Mouse (Mus musculus): ENCODE results near the gene Mdm2. TPM values are rescaled to one million over a fixed set of nuclear protein-coding genes. Genes with fewer than 3 reads are reported as not detected.
"Not testable (repeated sequence)": the region's sequence is repeated elsewhere in the genome, so short reads cannot be mapped to it uniquely, and the experiment has no call there.

The Mdm2 gene
- polyA plus RNA-seq (2021), result 64.0 TPM

GRCm38 (mm10) chr10:117710604-117711141, at the start of gene Mdm2:
TSS of gene Mdm2 (minus strand) at chr10:117710758.
- H3K27me3 ChIP-seq, result no peaks in the 10 kb centered on the region
- in situ Hi-C loops (cut with MboI; ENCODE audit: low pct_unique_long_range_greater_than_20kb), result no loop called here
- CTCF ChIA-PET, result interaction anchor here (1.2 to 1.6 kb wide), 2 partner anchors 11 to 33 kb away, joined by 3 to 6 read pairs; no protein-coding TSS in a partner anchor
- ATAC-seq, result peak; percentile 90
- DNase-seq (ENCODE audit: low read depth, low spot score), result peak; percentile 78
- peak; percentile 100 for TF ChIP-seq CTCF (IDR thresholded peaks at IDR 0.05)
- POLR2A ChIA-PET, result interaction anchor here (0.6 to 2.1 kb wide), 3 partner anchors 8 to 190 kb away, joined by 4 to 8 read pairs (median 5); no protein-coding TSS in a partner anchor

- no peaks in the 10 kb centered on the region for H3K27me3 ChIP-seq
- POLR2A ChIA-PET, result no interaction called here
- no peak for TF ChIP-seq CTCF (IDR thresholded peaks at IDR 0.05)
- in situ Hi-C loops (cut with MboI; ENCODE audit: low pct_unique_long_range_greater_than_20kb), result no loop called here
- CTCF ChIA-PET, result no interaction called here
- DNase-seq (ENCODE audit: low read depth, low spot score) (no peak), ATAC-seq (no peak)
Measured at GRCm38 (mm10) chr10:117759844-117760630, 49.5 kb upstream of the Mdm2 start.

GRCm38 (mm10) chr10:117758749-117759727, 48.5 kb upstream of the Mdm2 start:
- no peaks in the 10 kb centered on the region for H3K27me3 ChIP-seq
- POLR2A ChIA-PET, result interaction anchor here (0.7 kb wide), 1 partner anchor 36 kb away, joined by 3 read pairs; no protein-coding TSS in a partner anchor
- ATAC-seq, result no peak
- no peak for DNase-seq (ENCODE audit: low read depth, low spot score)
- in situ Hi-C loops (cut with MboI; ENCODE audit: low pct_unique_long_range_greater_than_20kb), result no loop called here
- CTCF ChIA-PET, result interaction anchor here (0.6 kb wide), 1 partner anchor 97 kb away, joined by 3 read pairs; no protein-coding TSS in a partner anchor
- no peak for TF ChIP-seq CTCF (IDR thresholded peaks at IDR 0.05)

GRCm38 (mm10) chr10:117758344-117758743, 47.8 kb upstream of the Mdm2 start:
- H3K27me3 ChIP-seq; ATAC-seq; in situ Hi-C loops (cut with MboI; ENCODE audit: low pct_unique_long_range_greater_than_20kb); DNase-seq (ENCODE audit: low read depth, low spot score); CTCF ChIA-PET: not testable (repeated sequence)
- POLR2A ChIA-PET, result interaction anchor here (0.7 kb wide), 1 partner anchor 35 kb away, joined by 3 read pairs; no protein-coding TSS in a partner anchor

- no peak for DNase-seq (ENCODE audit: low read depth, low spot score)
- no peaks in the 10 kb centered on the region for H3K27me3 ChIP-seq
- ATAC-seq, result no peak
- CTCF ChIA-PET, result no interaction called here
- in situ Hi-C loops (cut with MboI; ENCODE audit: low pct_unique_long_range_greater_than_20kb), result no loop called here
- TF ChIP-seq CTCF (IDR thresholded peaks at IDR 0.05), result no peak
- POLR2A ChIA-PET, result interaction anchor here (0.7 kb wide), 1 partner anchor 35 kb away, joined by 3 read pairs; no protein-coding TSS in a partner anchor
Measured at GRCm38 (mm10) chr10:117757796-117758342, 47.3 kb upstream of the Mdm2 start.

GRCm38 (mm10) chr10:117757259-117757658, 46.7 kb upstream of the Mdm2 start:
- in situ Hi-C loops (cut with MboI; ENCODE audit: low pct_unique_long_range_greater_than_20kb), result no loop called here
- CTCF ChIA-PET, result no interaction called here
- no peak for ATAC-seq

GRCm38 (mm10) chr10:117756784-117757183, 46.2 kb upstream of the Mdm2 start:
- POLR2A ChIA-PET, result no interaction called here
- CTCF ChIA-PET, result no interaction called here
- no peaks in the 10 kb centered on the region for H3K27me3 ChIP-seq
- ATAC-seq (no peak), DNase-seq (ENCODE audit: low read depth, low spot score) (no peak)
- in situ Hi-C loops (cut with MboI; ENCODE audit: low pct_unique_long_range_greater_than_20kb), result no loop called here
- no peak for TF ChIP-seq CTCF (IDR thresholded peaks at IDR 0.05)

More at GRCm38 (mm10) chr10:117757259-117757658, 46.7 kb upstream of the Mdm2 start:
- no peak for DNase-seq (ENCODE audit: low read depth, low spot score)
- POLR2A ChIA-PET, result no interaction called here
- TF ChIP-seq CTCF (IDR thresholded peaks at IDR 0.05), result no peak
- H3K27me3 ChIP-seq, result no peaks in the 10 kb centered on the region

GRCm38 (mm10) chr10:117755799-117756467, 45.4 kb upstream of the Mdm2 start:
- in situ Hi-C loops (cut with MboI; ENCODE audit: low pct_unique_long_range_greater_than_20kb), result no loop called here
- CTCF ChIA-PET, result no interaction called here
- no peak for TF ChIP-seq CTCF (IDR thresholded peaks at IDR 0.05)
- POLR2A ChIA-PET, result no interaction called here
- ATAC-seq (no peak), DNase-seq (ENCODE audit: low read depth, low spot score) (no peak)
- no peaks in the 10 kb centered on the region for H3K27me3 ChIP-seq

GRCm38 (mm10) chr10:117755086-117755798, 44.7 kb upstream of the Mdm2 start:
- ChIA-PET POLR2A (no interaction called here), CTCF (no interaction called here)
- no peaks in the 10 kb centered on the region for H3K27me3 ChIP-seq
- in situ Hi-C loops (cut with MboI; ENCODE audit: low pct_unique_long_range_greater_than_20kb), result no loop called here
- no peak for TF ChIP-seq CTCF (IDR thresholded peaks at IDR 0.05)
- DNase-seq (ENCODE audit: low read depth, low spot score) (no peak), ATAC-seq (no peak)
